ENCODE assay signal across 8 mouse cellular contexts in the genomic region with DNA sequence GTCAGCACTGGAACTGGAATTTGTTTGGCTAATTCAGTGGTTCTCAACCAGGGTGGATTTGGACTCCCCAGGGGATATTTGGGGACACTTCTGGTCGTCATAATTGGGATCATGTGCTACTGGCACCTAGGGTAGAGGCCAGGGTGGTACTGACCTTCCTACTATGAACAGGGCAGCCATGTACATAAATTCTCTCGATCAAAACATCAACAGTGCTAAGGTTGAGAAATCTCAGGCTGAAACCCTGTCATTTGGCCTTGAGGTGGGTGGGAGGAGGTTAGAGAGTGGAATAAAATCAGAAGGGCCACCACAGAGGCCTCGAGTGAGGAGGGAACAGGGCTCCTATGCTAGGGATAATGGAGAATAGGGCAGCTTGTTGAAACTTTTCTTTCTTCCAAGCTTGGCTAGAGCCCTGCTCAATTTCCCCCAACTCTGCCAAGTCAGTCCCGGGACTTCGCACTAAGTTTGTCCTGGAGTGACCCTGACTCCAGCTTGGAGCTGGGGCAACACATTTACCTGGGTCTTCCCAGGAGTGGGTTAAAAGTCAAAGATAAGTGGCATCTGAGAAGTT. TPM values are rescaled to one million over a fixed set of nuclear protein-coding genes. Genes with fewer than 3 reads are reported as not detected.
A peak's percentile ranks its signal among the peaks of the same experiment; 100 is the strongest.
DNase-seq lines count a peak whose midpoint lies in the region; ATAC-seq lines count a peak whose summit lies in the region.

No protein-coding gene starts in this region.

- no peak for ATAC-seq in midbrain, embryonic 12.5 days (ENCODE audit: low FRiP score, low read depth)
- ATAC-seq in midbrain, embryonic 15.5 days (replicated peaks), result no peak
- ATAC-seq in embryonic facial prominence, embryonic 15.5 days (ENCODE audit: insufficient number of reproducible peaks, low FRiP score, low TSS enrichment, low read depth), result no peak
- no peak for ATAC-seq in liver, embryonic 15.5 days (ENCODE audit: insufficient read depth)
- ATAC-seq in activated CD4-positive, CD25-positive, alpha-beta regulatory T cell, adult 4 months, result no peak

- H3K4me3 ChIP-seq in midbrain, embryonic 12.5 days, result no peak overlapping the region
- H3K4me3 ChIP-seq in midbrain, embryonic 15.5 days, result no peak overlapping the region
- peak overlapping the region; percentile 81; the same call in 1 of the 2 replicates for H3K4me3 ChIP-seq in embryonic facial prominence, embryonic 15.5 days (replicated peaks)
- 0 out of 2 replicates have a peak overlapping the region, but pooled peaks have one; percentile 97 for H3K4me3 ChIP-seq in liver, embryonic 15.5 days (replicated peaks)

- peak; percentile 45 for DNase-seq in heart, postnatal 4 days
- no peak for DNase-seq in spleen, postnatal 36 days (ENCODE audit: low spot score in 2 of 2)
- no peak for DNase-seq in natural killer cell, adult 2 months (ENCODE audit: low spot score in 2 of 2)

- 84% methylated on average over 5 of the region's 5 CpGs for WGBS in midbrain, embryonic 12.5 days
- 84% methylated on average over 5 of the region's 5 CpGs for WGBS in midbrain, embryonic 15.5 days
- WGBS in embryonic facial prominence, embryonic 15.5 days, result 68% methylated on average over 5 of the region's 5 CpGs
- WGBS in liver, embryonic 15.5 days (ENCODE audit: insufficient replicate concordance), result 56% methylated on average over 5 of the region's 5 CpGs

- H3K9ac ChIP-seq in midbrain, embryonic 12.5 days (replicated peaks), result no peak overlapping the region
- H3K9ac ChIP-seq in midbrain, embryonic 15.5 days, result no peak overlapping the region
- H3K9ac ChIP-seq in embryonic facial prominence, embryonic 15.5 days, result no peak overlapping the region
- H3K9ac ChIP-seq in liver, embryonic 15.5 days, result peak overlapping the region; percentile 48

- peak overlapping the region; percentile 80; the same call in 1 of the 2 replicates for H3K4me2 ChIP-seq in midbrain, embryonic 12.5 days (replicated peaks)
- no peak overlapping the region for H3K4me2 ChIP-seq in midbrain, embryonic 15.5 days
- 0 out of 2 replicates have a peak overlapping the region, but pooled peaks have one; percentile 91 for H3K4me2 ChIP-seq in embryonic facial prominence, embryonic 15.5 days (replicated peaks)
- H3K4me2 ChIP-seq in liver, embryonic 15.5 days, result peak overlapping the region; percentile 92

- no peaks in the 10 kb centered on the region for H3K36me3 ChIP-seq in midbrain, embryonic 12.5 days
- no peaks in the 10 kb centered on the region for H3K36me3 ChIP-seq in midbrain, embryonic 15.5 days (replicated peaks)
- H3K36me3 ChIP-seq in embryonic facial prominence, embryonic 15.5 days, result no peaks in the 10 kb centered on the region
- H3K36me3 ChIP-seq in liver, embryonic 15.5 days (replicated peaks), result peaks cover 12% of the 10 kb centered on the region

- H3K9me3 ChIP-seq in midbrain, embryonic 12.5 days, result no peaks in the 10 kb centered on the region
- H3K9me3 ChIP-seq in midbrain, embryonic 15.5 days, result no peaks in the 10 kb centered on the region
- no peaks in the 10 kb centered on the region for H3K9me3 ChIP-seq in embryonic facial prominence, embryonic 15.5 days (replicated peaks)
- H3K9me3 ChIP-seq in liver, embryonic 15.5 days (replicated peaks), result no peaks in the 10 kb centered on the region

- H3K4me1 ChIP-seq in midbrain, embryonic 12.5 days, result peaks cover 36% of the 10 kb centered on the region
- peaks cover 36% of the 10 kb centered on the region for H3K4me1 ChIP-seq in midbrain, embryonic 15.5 days
- peaks cover 44% of the 10 kb centered on the region for H3K4me1 ChIP-seq in embryonic facial prominence, embryonic 15.5 days
- peaks cover 88% of the 10 kb centered on the region for H3K4me1 ChIP-seq in liver, embryonic 15.5 days (replicated peaks)

- H3K27ac ChIP-seq in midbrain, embryonic 12.5 days (replicated peaks), result 0 out of 2 replicates have a peak overlapping the region, but pooled peaks have one; percentile 71
- H3K27ac ChIP-seq in midbrain, embryonic 15.5 days, result no peak overlapping the region
- peak overlapping the region; percentile 97 for H3K27ac ChIP-seq in embryonic facial prominence, embryonic 15.5 days (replicated peaks)
- peak overlapping the region; percentile 99 for H3K27ac ChIP-seq in liver, embryonic 15.5 days (replicated peaks)

- H3K27me3 ChIP-seq in midbrain, embryonic 12.5 days, result no peaks in the 10 kb centered on the region
- H3K27me3 ChIP-seq in midbrain, embryonic 15.5 days (replicated peaks), result 0 out of 2 replicates have a peak, but pooled peaks cover 6% of the 10 kb centered on the region
- H3K27me3 ChIP-seq in embryonic facial prominence, embryonic 15.5 days, result no peaks in the 10 kb centered on the region
- no peaks in the 10 kb centered on the region for H3K27me3 ChIP-seq in liver, embryonic 15.5 days

RNA-seq across cellular contexts. Expression of gene Tlcd2, which starts 2.3 kb away (rescaled TPM):
- 5.9 and 9.1 TPM in 2 replicates for polyA plus RNA-seq in midbrain, embryonic 12.5 days (2016; fragmentation: Nextera tagmentation; extraction: Ambion mirVana)
- 2.2 and 2.8 TPM in 2 replicates for polyA plus RNA-seq in midbrain, embryonic 15.5 days (2015; fragmentation: Nextera tagmentation; extraction: Ambion mirVana)
- polyA plus RNA-seq in embryonic facial prominence, embryonic 15.5 days (2015; fragmentation: Nextera tagmentation; extraction: Ambion mirVana), result 35.1 and 38.0 TPM in 2 replicates
- 1 to 10 TPM; 6.1 to 6.7 TPM for total RNA-seq in heart, postnatal 4 days (2021)
- 18.8 and 19.9 TPM in 2 replicates for polyA plus RNA-seq in liver, embryonic 15.5 days (2015; fragmentation: Nextera tagmentation; extraction: Ambion mirVana)
- polyA plus RNA-seq in activated CD4-positive, CD25-positive, alpha-beta regulatory T cell, adult 4 months (2017; shearing (Covaris generic)), result 10 to 100 TPM in 1 of 2 experiments, 1 to 10 TPM in 1; 5.6 to 16.0 TPM

RNA-seq across cellular contexts. Expression of gene Wdr81, which starts 4.7 kb away (rescaled TPM):
- 8.6 and 9.4 TPM in 2 replicates for polyA plus RNA-seq in midbrain, embryonic 12.5 days (2016; fragmentation: Nextera tagmentation; extraction: Ambion mirVana)
- polyA plus RNA-seq in midbrain, embryonic 15.5 days (2015; fragmentation: Nextera tagmentation; extraction: Ambion mirVana), result 8.4 and 8.7 TPM in 2 replicates
- polyA plus RNA-seq in embryonic facial prominence, embryonic 15.5 days (2015; fragmentation: Nextera tagmentation; extraction: Ambion mirVana), result 6.3 and 7.4 TPM in 2 replicates
- 1 to 10 TPM; 5.2 to 6.0 TPM for total RNA-seq in heart, postnatal 4 days (2021)
- polyA plus RNA-seq in liver, embryonic 15.5 days (2015; fragmentation: Nextera tagmentation; extraction: Ambion mirVana), result 21.0 and 26.2 TPM in 2 replicates
- 1 to 10 TPM; 5.2 to 7.3 TPM for polyA plus RNA-seq in activated CD4-positive, CD25-positive, alpha-beta regulatory T cell, adult 4 months (2017; shearing (Covaris generic))

RNA-seq across cellular contexts. Expression of gene Serpinf2, which starts 19.8 kb away (rescaled TPM):
- 0.16 TPM in 1 of 2 replicates, not detected in the other for polyA plus RNA-seq in midbrain, embryonic 12.5 days (2016; fragmentation: Nextera tagmentation; extraction: Ambion mirVana)
- 0.37 TPM in 1 of 2 replicates, not detected in the other for polyA plus RNA-seq in midbrain, embryonic 15.5 days (2015; fragmentation: Nextera tagmentation; extraction: Ambion mirVana)
- 0.09 TPM in 1 of 2 replicates, not detected in the other for polyA plus RNA-seq in embryonic facial prominence, embryonic 15.5 days (2015; fragmentation: Nextera tagmentation; extraction: Ambion mirVana)
- under 1 TPM in 1 of 2 experiments, not detected in 1; 0.11 TPM for total RNA-seq in heart, postnatal 4 days (2021)
- polyA plus RNA-seq in liver, embryonic 15.5 days (2015; fragmentation: Nextera tagmentation; extraction: Ambion mirVana), result 631 and 714 TPM in 2 replicates
- polyA plus RNA-seq in activated CD4-positive, CD25-positive, alpha-beta regulatory T cell, adult 4 months (2017; shearing (Covaris generic)), result not detected

RNA-seq across cellular contexts. Expression of gene Prpf8, which starts 27.4 kb away (rescaled TPM):
- polyA plus RNA-seq in midbrain, embryonic 12.5 days (2016; fragmentation: Nextera tagmentation; extraction: Ambion mirVana), result 78.5 and 81.6 TPM in 2 replicates
- polyA plus RNA-seq in midbrain, embryonic 15.5 days (2015; fragmentation: Nextera tagmentation; extraction: Ambion mirVana), result 54.8 and 56.4 TPM in 2 replicates
- polyA plus RNA-seq in embryonic facial prominence, embryonic 15.5 days (2015; fragmentation: Nextera tagmentation; extraction: Ambion mirVana), result 51.7 and 52.5 TPM in 2 replicates
- total RNA-seq in heart, postnatal 4 days (2021), result 100 to 1,000 TPM; 113 to 115 TPM
- polyA plus RNA-seq in liver, embryonic 15.5 days (2015; fragmentation: Nextera tagmentation; extraction: Ambion mirVana), result 25.8 and 28.0 TPM in 2 replicates
- polyA plus RNA-seq in activated CD4-positive, CD25-positive, alpha-beta regulatory T cell, adult 4 months (2017; shearing (Covaris generic)), result 10 to 100 TPM; 33.9 to 38.7 TPM

RNA-seq across cellular contexts. Expression of gene Serpinf1, which starts 36.7 kb away (rescaled TPM):
- polyA plus RNA-seq in midbrain, embryonic 12.5 days (2016; fragmentation: Nextera tagmentation; extraction: Ambion mirVana), result 45.8 and 73.3 TPM in 2 replicates
- polyA plus RNA-seq in midbrain, embryonic 15.5 days (2015; fragmentation: Nextera tagmentation; extraction: Ambion mirVana), result 29.8 and 42.7 TPM in 2 replicates
- 393 and 406 TPM in 2 replicates for polyA plus RNA-seq in embryonic facial prominence, embryonic 15.5 days (2015; fragmentation: Nextera tagmentation; extraction: Ambion mirVana)
- 10 to 100 TPM; 12.7 to 16.9 TPM for total RNA-seq in heart, postnatal 4 days (2021)
- polyA plus RNA-seq in liver, embryonic 15.5 days (2015; fragmentation: Nextera tagmentation; extraction: Ambion mirVana), result 265 and 279 TPM in 2 replicates
- polyA plus RNA-seq in activated CD4-positive, CD25-positive, alpha-beta regulatory T cell, adult 4 months (2017; shearing (Covaris generic)), result 1 to 10 TPM; 1.8 to 3.9 TPM

Comparison
In these comparisons a context has a peak if more than half of its experiments do, and no peak if none do; other contexts are left out.
1. H3K4me3 ChIP-seq: peak in embryonic facial prominence, embryonic 15.5 days (single experiment) and liver, embryonic 15.5 days (single experiment); none in midbrain, embryonic 12.5 days (single experiment) and midbrain, embryonic 15.5 days (single experiment).
2. RNA of gene Serpinf2, which starts 19.8 kb away (polyA plus RNA-seq): 631 to 714 TPM in liver, embryonic 15.5 days; 0.09 TPM in embryonic facial prominence, embryonic 15.5 days, 0.37 TPM in midbrain, embryonic 15.5 days, not detected in activated CD4-positive, CD25-positive, alpha-beta regulatory T cell, adult 4 months and 0.16 TPM in midbrain, embryonic 12.5 days; every median in the first group is over 100 times any median in the second.